Mouse (Mus musculus) CH12.LX (cell line): Measurements from ENCODE around the gene P2rx4.

ENCODE experiments used
- CTCF ChIP-seq, 2 experiments: IDR thresholded peaks in 1 of 2; conservative IDR thresholded peaks in 1 of 2; 2 replicates each; pipeline ENCODE4 v1.5.1; 2011 to 2012; ENCODE audit warnings: low read depth in 2 of 2, low read length in 2 of 2, improper control_type of control experiment in 1 of 2, inconsistent platforms in 1 of 2, mild to moderate bottlenecking in 1 of 2, moderate library complexity in 1 of 2
- EP300 ChIP-seq: IDR thresholded peaks from 2 replicates; pipeline ENCODE4 v1.6.1; 2011; ENCODE audit warnings: low read length, improper control_type of control experiment
- HCFC1 ChIP-seq: IDR thresholded peaks from 2 replicates; pipeline ENCODE4 v1.6.1; 2012; ENCODE audit warnings: low read depth, mild to moderate bottlenecking, inconsistent platforms, low read length, improper control_type of control experiment
- JUND ChIP-seq: conservative IDR thresholded peaks from 2 replicates; pipeline ENCODE4 v1.6.1; 2011; ENCODE audit warnings: low read depth, low read length, improper control_type of control experiment
- NRF1 ChIP-seq: IDR thresholded peaks from 2 replicates; pipeline ENCODE4 v1.6.1; 2014; ENCODE audit warnings: low read depth, mild to moderate bottlenecking, inconsistent platforms, low read length, improper control_type of control experiment, moderate library complexity
- POLR2A ChIP-seq: IDR thresholded peaks from 2 replicates; pipeline ENCODE4 v1.6.1; 2011; ENCODE audit warnings: low read depth, mild to moderate bottlenecking, improper control_type of control experiment, low read length
- TCF12 ChIP-seq: IDR thresholded peaks from 2 replicates; pipeline ENCODE4 v1.6.1; 2014; ENCODE audit warnings: low read depth, mild to moderate bottlenecking, inconsistent platforms, low read length, improper control_type of control experiment
- USF2 ChIP-seq: conservative IDR thresholded peaks from 2 replicates; pipeline ENCODE4 v1.6.1; 2011; ENCODE audit warnings: low read depth, low read length, improper control_type of control experiment
- ZC3H11A ChIP-seq: IDR thresholded peaks from 2 replicates; pipeline ENCODE4 v1.6.1; 2012; ENCODE audit warnings: low read depth, mild to moderate bottlenecking, inconsistent platforms, low read length, improper control_type of control experiment
- ZMIZ1 ChIP-seq: IDR thresholded peaks from 2 replicates; pipeline ENCODE4 v1.6.1; 2012; ENCODE audit warnings: low read depth, mild to moderate bottlenecking, inconsistent platforms, low read length, improper control_type of control experiment
- ZNF384 ChIP-seq: IDR thresholded peaks from 2 replicates; pipeline ENCODE4 v1.6.1; 2012; ENCODE audit warnings: low read depth, low read length, improper control_type of control experiment, inconsistent platforms

GRCm38 (mm10) chr5:122777322-122777721, 70.0 kb downstream of the P2rx4 start:
- no peak for TF ChIP-seq POLR2A
- TF ChIP-seq CTCF (conservative IDR thresholded peaks at IDR 0.05 in 1 of 2, IDR thresholded peaks at IDR 0.05 in 1 of 2; ENCODE audit: low read depth in 2 of 2, low read length in 2 of 2): no peak
- no peak for TF ChIP-seq HCFC1
- no peak for TF ChIP-seq JUND
- TF ChIP-seq TCF12: no peak
- no peak for TF ChIP-seq ZC3H11A
- no peak for TF ChIP-seq ZNF384
- no peak for TF ChIP-seq NRF1
- TF ChIP-seq USF2: no peak
- no peak for TF ChIP-seq ZMIZ1
- TF ChIP-seq EP300: no peak
